Mouse (Mus musculus): Measurements from ENCODE around the gene Orai2.

DNA sequence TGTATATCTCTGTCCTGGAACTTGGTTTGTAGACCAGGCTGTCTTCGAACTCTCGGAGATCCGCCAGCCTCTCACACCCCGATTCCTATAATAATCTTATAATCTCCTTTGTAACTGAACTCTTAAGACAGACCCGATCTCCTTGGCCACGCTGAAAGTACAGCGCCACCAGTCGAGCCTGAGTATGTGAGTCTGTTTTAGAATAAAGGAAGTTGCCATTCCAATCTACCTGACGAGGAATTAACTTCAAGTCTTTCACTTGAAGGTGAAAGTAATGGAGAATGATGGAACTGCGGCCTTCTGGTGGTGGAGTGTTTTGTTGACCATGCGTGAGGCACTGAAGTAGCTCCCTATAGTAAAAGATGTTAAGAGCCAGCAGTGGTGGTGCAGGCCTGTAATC, 29.0 kb upstream of the Orai2 start:
- TF ChIP-seq CTCF (IDR thresholded peaks at IDR 0.05) (peak; percentile 40), EP300 (IDR thresholded peaks at IDR 0.05) (no peak)
